Mouse (Mus musculus): ENCODE measurements around the gene Adam1a.

Adam1a gene

GRCm38 (mm10) chr5:121544910-121545792 lies at the start of gene Adam1a, which contains the start of gene Gm42878:
Adam1a (minus strand) TSS chr5:121545482.
Gm42878 (minus strand) TSS chr5:121545482.
- peak; percentile 61 for DNase-seq (ENCODE audit: low spot score)

- DNase-seq (ENCODE audit: low spot score), result no peak
Observed at GRCm38 (mm10) chr5:121594714-121595313, 49.5 kb upstream of the Adam1a start.

- peak; percentile 82 for DNase-seq (ENCODE audit: low spot score)
Observed at GRCm38 (mm10) chr5:121593451-121594401, 48.4 kb upstream of the Adam1a start, which contains the start of gene Aldh2. Aldh2 (minus strand) TSS chr5:121593824.

- no peak for DNase-seq (ENCODE audit: low spot score)
Observed at GRCm38 (mm10) chr5:121592816-121593407, 47.6 kb upstream of the Adam1a start.

- no peak for DNase-seq (ENCODE audit: low spot score)
Observed at GRCm38 (mm10) chr5:121592064-121592815, 47.0 kb upstream of the Adam1a start.

GRCm38 (mm10) chr5:121591417-121592063 lies 46.3 kb upstream of the Adam1a start:
- DNase-seq (ENCODE audit: low spot score), result peak; percentile 75

GRCm38 (mm10) chr5:121589928-121590327 lies 44.6 kb upstream of the Adam1a start:
- no peak for DNase-seq (ENCODE audit: low spot score)

GRCm38 (mm10) chr5:121586400-121587039 lies 41.2 kb upstream of the Adam1a start:
- DNase-seq (ENCODE audit: low spot score), result no peak

GRCm38 (mm10) chr5:121585699-121586098 lies 40.4 kb upstream of the Adam1a start:
- no peak for DNase-seq (ENCODE audit: low spot score)

GRCm38 (mm10) chr5:121585005-121585404 lies 39.7 kb upstream of the Adam1a start:
- DNase-seq (ENCODE audit: low spot score), result no peak

- DNase-seq (ENCODE audit: low spot score), result peak; percentile 80
Observed at GRCm38 (mm10) chr5:121583765-121584501, 38.7 kb upstream of the Adam1a start.

- DNase-seq (ENCODE audit: low spot score), result no peak
Observed at GRCm38 (mm10) chr5:121581945-121582344, 36.7 kb upstream of the Adam1a start.

- DNase-seq (ENCODE audit: low spot score), result no peak
Observed at GRCm38 (mm10) chr5:121576927-121577488, 31.7 kb upstream of the Adam1a start.

GRCm38 (mm10) chr5:121575867-121576266 lies 30.6 kb upstream of the Adam1a start:
- DNase-seq (ENCODE audit: low spot score), result no peak

GRCm38 (mm10) chr5:121574145-121574544 lies 28.9 kb upstream of the Adam1a start:
- DNase-seq (ENCODE audit: low spot score), result no peak

GRCm38 (mm10) chr5:121570787-121571186 lies 25.5 kb upstream of the Adam1a start:
- DNase-seq (ENCODE audit: low spot score), result no peak

GRCm38 (mm10) chr5:121569881-121570420 lies 24.7 kb upstream of the Adam1a start:
- no peak for DNase-seq (ENCODE audit: low spot score)

GRCm38 (mm10) chr5:121566035-121566681 lies 20.9 kb upstream of the Adam1a start:
- no peak for DNase-seq (ENCODE audit: low spot score)

All from testis, postnatal 14 days (tissue).